26 mouse cellular contexts compared by ENCODE assay signal in genomic region chr10:52219600-52219999, GRCm38 (mm10). TPM values are rescaled to one million over a fixed set of nuclear protein-coding genes. Genes with fewer than 3 reads are reported as not detected.
DNase-seq lines count a peak whose midpoint lies in the region; ATAC-seq lines count a peak whose summit lies in the region.
"Had no signal": no experiment of that assay in that cellular context is flagged by ENCODE, and none has a peak within 500 bp of the region (broad histone marks: within the 10 kb centered on the region; RNA-seq: fewer than 3 reads in every experiment).

No protein-coding gene starts in this region.

- peak; percentile 43 for DNase-seq in embryonic facial prominence, embryonic 11.5 days (ENCODE audit: low spot score)
- DNase-seq in embryonic facial prominence, embryonic 10.5 days (ENCODE audit: low spot score) = no peak
- peak; percentile 20 for DNase-seq in kidney, postnatal 14 days
- no peak for DNase-seq in kidney, postnatal 25 days
- DNase-seq in urinary bladder, postnatal 14 days (ENCODE audit: low spot score) = peak; percentile 32
- DNase-seq in urinary bladder, adult 18-20 months (ENCODE audit: low spot score in 2 of 2) = no peak
- DNase-seq in hindbrain, embryonic 14.5 days (ENCODE audit: low spot score) = no peak
- DNase-seq: adrenal gland, postnatal 25 days; cerebellum, adult 8-10 months; cerebellum, postnatal 36 days; heart, postnatal 36 days; kidney, adult 11 months; liver; right cerebral cortex, adult 18-20 months had no signal

- no peaks in the 10 kb centered on the region for H3K36me3 ChIP-seq in embryonic facial prominence, embryonic 11.5 days (replicated peaks; ENCODE audit: control insufficient read depth, insufficient read depth, low read depth, low read length)
- H3K36me3 ChIP-seq in embryonic facial prominence, embryonic 10.5 days (replicated peaks) = no peaks in the 10 kb centered on the region
- no peaks in the 10 kb centered on the region for H3K36me3 ChIP-seq in hindbrain, embryonic 12.5 days
- H3K36me3 ChIP-seq in hindbrain, embryonic 14.5 days (replicated peaks; ENCODE audit: control insufficient read depth, insufficient read depth) = no peaks in the 10 kb centered on the region
- H3K36me3 ChIP-seq: heart, embryonic 15.5 days; hindbrain, embryonic 15.5 days; liver, embryonic 15.5 days; neural tube, embryonic 15.5 days had no signal

- no peaks in the 10 kb centered on the region for H3K27me3 ChIP-seq in embryonic facial prominence, embryonic 11.5 days (ENCODE audit: control insufficient read depth, insufficient read depth, low read length)
- H3K27me3 ChIP-seq in embryonic facial prominence, embryonic 10.5 days (replicated peaks; ENCODE audit: low read depth, poor library complexity, severe bottlenecking) = no peaks in the 10 kb centered on the region
- no peaks in the 10 kb centered on the region for H3K27me3 ChIP-seq in hindbrain, embryonic 12.5 days
- H3K27me3 ChIP-seq in hindbrain, embryonic 14.5 days (ENCODE audit: control insufficient read depth, insufficient read depth, low read length) = no peaks in the 10 kb centered on the region
- H3K27me3 ChIP-seq: forebrain, embryonic 13.5 days; heart, embryonic 15.5 days; hindbrain, embryonic 15.5 days; liver, embryonic 15.5 days; neural tube, embryonic 15.5 days had no signal

- H3K9me3 ChIP-seq in embryonic facial prominence, embryonic 11.5 days (replicated peaks; ENCODE audit: control insufficient read depth, low read length) = no peaks in the 10 kb centered on the region
- no peaks in the 10 kb centered on the region for H3K9me3 ChIP-seq in embryonic facial prominence, embryonic 10.5 days
- H3K9me3 ChIP-seq in hindbrain, embryonic 12.5 days (replicated peaks) = no peaks in the 10 kb centered on the region
- no peaks in the 10 kb centered on the region for H3K9me3 ChIP-seq in hindbrain, embryonic 14.5 days (ENCODE audit: control insufficient read depth, low read length)
- H3K9me3 ChIP-seq: forebrain, embryonic 13.5 days; heart, embryonic 15.5 days; hindbrain, embryonic 15.5 days; liver, embryonic 15.5 days; neural tube, embryonic 15.5 days had no signal

- H3K9ac ChIP-seq in embryonic facial prominence, embryonic 11.5 days (replicated peaks; ENCODE audit: low read length) = no peak overlapping the region
- no peak overlapping the region for H3K9ac ChIP-seq in hindbrain, embryonic 12.5 days
- no peak overlapping the region for H3K9ac ChIP-seq in hindbrain, embryonic 14.5 days
- H3K9ac ChIP-seq: forebrain, embryonic 13.5 days; heart, embryonic 15.5 days; hindbrain, embryonic 15.5 days; liver, embryonic 15.5 days; neural tube, embryonic 15.5 days had no signal

- ATAC-seq in embryonic facial prominence, embryonic 11.5 days (replicated peaks; ENCODE audit: insufficient number of reproducible peaks, low FRiP score, low TSS enrichment, low read depth) = no peak
- ATAC-seq in hindbrain, embryonic 12.5 days (ENCODE audit: low FRiP score) = no peak
- no peak for ATAC-seq in hindbrain, embryonic 14.5 days (ENCODE audit: low FRiP score)
- ATAC-seq: forebrain, embryonic 13.5 days had no signal

- H3K27ac ChIP-seq in embryonic facial prominence, embryonic 11.5 days (replicated peaks; ENCODE audit: low read depth, low read length) = no peak overlapping the region
- H3K27ac ChIP-seq in embryonic facial prominence, embryonic 10.5 days (replicated peaks) = no peak overlapping the region
- H3K27ac ChIP-seq in hindbrain, embryonic 12.5 days = no peak overlapping the region
- H3K27ac ChIP-seq in hindbrain, embryonic 14.5 days = no peak overlapping the region
- H3K27ac ChIP-seq: forebrain, embryonic 13.5 days; heart, embryonic 15.5 days; hindbrain, embryonic 15.5 days; left cerebral cortex, adult 2 months; liver, embryonic 15.5 days; neural tube, embryonic 15.5 days had no signal

- 65% methylated on average over 3 of the region's 3 CpGs for WGBS in embryonic facial prominence, embryonic 11.5 days
- 73% methylated on average over 3 of the region's 3 CpGs for WGBS in embryonic facial prominence, embryonic 10.5 days
- WGBS in hindbrain, embryonic 12.5 days = 81% methylated on average over 3 of the region's 3 CpGs
- 77% methylated on average over 3 of the region's 3 CpGs for WGBS in hindbrain, embryonic 14.5 days

- H3K4me3 ChIP-seq in embryonic facial prominence, embryonic 11.5 days (ENCODE audit: low read depth, low read length) = no peak overlapping the region
- H3K4me3 ChIP-seq in embryonic facial prominence, embryonic 10.5 days = no peak overlapping the region
- no peak overlapping the region for H3K4me3 ChIP-seq in hindbrain, embryonic 12.5 days
- no peak overlapping the region for H3K4me3 ChIP-seq in hindbrain, embryonic 14.5 days (replicated peaks; ENCODE audit: low read length)
- H3K4me3 ChIP-seq: erythroblast, embryonic 14.5 days; forebrain, embryonic 13.5 days; heart, embryonic 15.5 days; hindbrain, embryonic 15.5 days; left cerebral cortex, adult 2 months; liver, embryonic 15.5 days; neural tube, embryonic 15.5 days had no signal

- H3K4me1 ChIP-seq in embryonic facial prominence, embryonic 11.5 days (ENCODE audit: control insufficient read depth, insufficient read depth, low read length) = no peaks in the 10 kb centered on the region
- H3K4me1 ChIP-seq in embryonic facial prominence, embryonic 10.5 days = peaks cover 8% of the 10 kb centered on the region; the same call in 1 of the 2 replicates
- H3K4me1 ChIP-seq in hindbrain, embryonic 12.5 days = no peaks in the 10 kb centered on the region
- no peaks in the 10 kb centered on the region for H3K4me1 ChIP-seq in hindbrain, embryonic 14.5 days (replicated peaks; ENCODE audit: control insufficient read depth, insufficient read depth, low read length)
- H3K4me1 ChIP-seq: forebrain, embryonic 13.5 days; heart, embryonic 15.5 days; hindbrain, embryonic 15.5 days; liver, embryonic 15.5 days; neural tube, embryonic 15.5 days had no signal

- H3K4me2 ChIP-seq in embryonic facial prominence, embryonic 11.5 days (ENCODE audit: low read depth, low read length) = no peak overlapping the region
- no peak overlapping the region for H3K4me2 ChIP-seq in hindbrain, embryonic 12.5 days (replicated peaks)
- H3K4me2 ChIP-seq in hindbrain, embryonic 14.5 days (replicated peaks) = no peak overlapping the region
- H3K4me2 ChIP-seq: forebrain, embryonic 13.5 days; heart, embryonic 15.5 days; hindbrain, embryonic 15.5 days; liver, embryonic 15.5 days; midbrain, embryonic 11.5 days; neural tube, embryonic 15.5 days had no signal

RNA-seq across cellular contexts. Expression of gene Dcbld1, which starts 13.8 kb away (rescaled TPM):
- 20.9 and 21.3 TPM in 2 replicates for polyA plus RNA-seq in embryonic facial prominence, embryonic 11.5 days (2014; fragmentation: Nextera tagmentation; extraction: Ambion mirVana)
- 23.3 and 24.2 TPM in 2 replicates for polyA plus RNA-seq in embryonic facial prominence, embryonic 10.5 days (2016; fragmentation: Nextera tagmentation; extraction: Ambion mirVana)
- 25.9 and 27.5 TPM in 2 replicates for polyA plus RNA-seq in hindbrain, embryonic 12.5 days (2016; fragmentation: Nextera tagmentation; extraction: Ambion mirVana)
- 21.8 and 23.6 TPM in 2 replicates for polyA plus RNA-seq in hindbrain, embryonic 14.5 days (2014; fragmentation: Nextera tagmentation; extraction: Ambion mirVana)

RNA-seq across cellular contexts. Expression of gene Ros1, which starts 24.6 kb away (rescaled TPM):
- polyA plus RNA-seq in embryonic facial prominence, embryonic 11.5 days (2014; fragmentation: Nextera tagmentation; extraction: Ambion mirVana) = not detected in 2 replicates
- not detected in 2 replicates for polyA plus RNA-seq in embryonic facial prominence, embryonic 10.5 days (2016; fragmentation: Nextera tagmentation; extraction: Ambion mirVana)
- not detected in 2 replicates for polyA plus RNA-seq in hindbrain, embryonic 12.5 days (2016; fragmentation: Nextera tagmentation; extraction: Ambion mirVana)
- polyA plus RNA-seq in hindbrain, embryonic 14.5 days (2014; fragmentation: Nextera tagmentation; extraction: Ambion mirVana) = 0.04 TPM in 1 of 2 replicates, not detected in the other
- polyA plus RNA-seq: brain, embryonic 14.5 days; erythroblast, embryonic 14.5 days; forebrain, embryonic 13.5 days; heart, embryonic 15.5 days; hindbrain, embryonic 15.5 days; large intestine, adult 2 months; midbrain, embryonic 11.5 days; midbrain, postnatal 0 days; neural tube, embryonic 15.5 days had no signal

Comparison
In these comparisons a context has a peak if more than half of its experiments do, and no peak if none do; other contexts are left out.
1. DNase-seq: peak in embryonic facial prominence, embryonic 11.5 days (single experiment), kidney, postnatal 14 days (single experiment) and urinary bladder, postnatal 14 days (single experiment); none in embryonic facial prominence, embryonic 10.5 days (single experiment), kidney, postnatal 25 days (0 of 2), urinary bladder, adult 18-20 months (0 of 2) and hindbrain, embryonic 14.5 days (single experiment).